Mouse (Mus musculus) left cerebral cortex, postnatal 4 days (tissue): ENCODE data around the gene Ikzf3. TPM values are rescaled to one million over a fixed set of nuclear protein-coding genes. Genes with fewer than 3 reads are reported as not detected.

Source experiments
- DNase-seq: peaks from one replicate; pipeline ENCODE4 v3.0.0-alpha.2; 2022
- intact Hi-C: fragments of 180-260 bp; cut with DNase I; formaldehyde crosslinking; loops from one replicate; pipeline ENCODE4 v1.15.1; 2025
- total RNA-seq, 2 experiments: library from RNA; stranded (reverse); gene quantifications; 2 replicates each; pipeline ENCODE4 v1.2.3; 2021

The Ikzf3 gene
- total RNA-seq, 2 experiments from 2014 or later: 0.38 to 0.46 TPM

GRCm38 (mm10) chr11:98569461-98569860, 23.6 kb upstream of the Ikzf3 start:
- intact Hi-C loops: no loop called here
- DNase-seq: no peak

- intact Hi-C loops: no loop called here
Measured at GRCm38 (mm10) chr11:98568326-98568725, 22.5 kb upstream of the Ikzf3 start.

GRCm38 (mm10) chr11:98563921-98564414, 18.1 kb upstream of the Ikzf3 start:
- DNase-seq: no peak
- intact Hi-C loops: no loop called here

More at GRCm38 (mm10) chr11:98568326-98568725, 22.5 kb upstream of the Ikzf3 start:
- no peak for DNase-seq

GRCm38 (mm10) chr11:98563025-98563424, 17.2 kb upstream of the Ikzf3 start:
- DNase-seq: no peak
- intact Hi-C loops: no loop called here

- intact Hi-C loops: no loop called here
- DNase-seq: no peak
Measured at GRCm38 (mm10) chr11:98560942-98561341, 15.1 kb upstream of the Ikzf3 start.

GRCm38 (mm10) chr11:98555124-98555700, 9.4 kb upstream of the Ikzf3 start:
- no peak for DNase-seq
- intact Hi-C loops: no loop called here

GRCm38 (mm10) chr11:98553966-98554365, 8.1 kb upstream of the Ikzf3 start:
- intact Hi-C loops: no loop called here
- DNase-seq: no peak

GRCm38 (mm10) chr11:98550975-98551828, 5.4 kb upstream of the Ikzf3 start, which contains the start of gene Zpbp2:
TSS of gene Zpbp2 (plus strand) at chr11:98551097.
- intact Hi-C loops: no loop called here
- DNase-seq: peak; percentile 91

- intact Hi-C loops: no loop called here
- no peak for DNase-seq
Measured at GRCm38 (mm10) chr11:98550311-98550974, 4.6 kb upstream of the Ikzf3 start.

GRCm38 (mm10) chr11:98549363-98549762, 3.5 kb upstream of the Ikzf3 start:
- intact Hi-C loops: no loop called here
- no peak for DNase-seq

GRCm38 (mm10) chr11:98547308-98547693, 1.5 kb upstream of the Ikzf3 start:
- no peak for DNase-seq
- intact Hi-C loops: no loop called here

- no peak for DNase-seq
- intact Hi-C loops: no loop called here
Measured at GRCm38 (mm10) chr11:98546529-98547307, 887 bp upstream of the Ikzf3 start.

- DNase-seq: no peak
- intact Hi-C loops: no loop called here
Measured at GRCm38 (mm10) chr11:98544890-98545677, 747 bp downstream of the Ikzf3 start.

GRCm38 (mm10) chr11:98543414-98543813, 2.4 kb downstream of the Ikzf3 start:
- intact Hi-C loops: no loop called here
- no peak for DNase-seq

- intact Hi-C loops: no loop called here
- no peak for DNase-seq
Measured at GRCm38 (mm10) chr11:98542553-98542952, 3.3 kb downstream of the Ikzf3 start.

- intact Hi-C loops: no loop called here
- DNase-seq: no peak
Measured at GRCm38 (mm10) chr11:98540319-98540718, 5.5 kb downstream of the Ikzf3 start.

GRCm38 (mm10) chr11:98537480-98538034, 8.3 kb downstream of the Ikzf3 start:
- intact Hi-C loops: no loop called here
- no peak for DNase-seq

GRCm38 (mm10) chr11:98526824-98527461, 18.9 kb downstream of the Ikzf3 start:
- no peak for DNase-seq
- intact Hi-C loops: no loop called here

GRCm38 (mm10) chr11:98525140-98525539, 20.7 kb downstream of the Ikzf3 start:
- no peak for DNase-seq
- intact Hi-C loops: no loop called here
